Mouse (Mus musculus): ENCODE measurements around the gene Cep78.

Cep78 gene

GRCm38 (mm10) chr19:15973365-15973764, 11.4 kb downstream of the Cep78 start:
- no peak for DNase-seq (ENCODE audit: inconsistent ontology term)

DNA sequence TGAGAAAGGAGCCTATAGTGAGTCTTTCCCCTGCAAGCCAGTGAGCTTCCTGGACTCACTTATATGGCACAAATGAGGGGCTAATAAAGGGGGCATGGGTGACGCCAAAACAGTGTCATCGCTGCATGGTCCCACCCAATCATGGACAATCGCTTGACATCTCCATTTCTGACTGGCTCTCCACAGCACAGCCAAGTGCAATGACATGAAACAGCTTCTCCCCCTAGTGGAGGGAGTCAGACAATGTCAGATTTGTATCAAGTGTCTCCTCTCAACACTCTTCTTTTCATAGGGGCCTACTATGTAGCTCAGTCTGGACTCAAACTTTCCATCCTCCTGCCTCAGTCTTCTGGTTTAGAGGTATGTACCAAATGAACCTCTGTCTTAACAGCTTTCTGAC, 19.7 kb downstream of the Cep78 start:
- DNase-seq (ENCODE audit: inconsistent ontology term), result peak; percentile 43

DNA sequence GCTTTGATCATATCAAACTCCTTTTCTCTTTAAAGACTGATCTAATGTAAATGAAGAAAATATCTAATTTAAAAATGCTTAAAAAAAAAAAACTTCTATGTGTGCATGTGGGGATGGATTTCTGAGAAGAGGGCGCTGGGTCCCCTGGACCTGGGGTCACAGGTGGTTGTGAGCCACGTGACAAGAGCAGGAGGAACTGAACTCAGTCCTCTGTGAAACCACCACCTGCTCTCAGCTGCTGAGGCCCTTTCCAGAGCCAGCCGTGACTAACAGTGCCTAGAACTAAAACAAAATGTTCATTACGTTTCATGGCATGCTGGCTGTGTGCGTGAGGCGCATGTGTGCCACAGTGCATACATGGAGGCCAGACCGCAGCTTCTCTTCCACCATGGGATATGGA, 20.3 kb downstream of the Cep78 start:
- DNase-seq (ENCODE audit: inconsistent ontology term), result no peak

- DNase-seq (ENCODE audit: inconsistent ontology term), result no peak
Measured at GRCm38 (mm10) chr19:15963011-15963695, 21.6 kb downstream of the Cep78 start.

- DNase-seq (ENCODE audit: inconsistent ontology term), result no peak
Measured at GRCm38 (mm10) chr19:15962313-15962712, 22.5 kb downstream of the Cep78 start.

DNA sequence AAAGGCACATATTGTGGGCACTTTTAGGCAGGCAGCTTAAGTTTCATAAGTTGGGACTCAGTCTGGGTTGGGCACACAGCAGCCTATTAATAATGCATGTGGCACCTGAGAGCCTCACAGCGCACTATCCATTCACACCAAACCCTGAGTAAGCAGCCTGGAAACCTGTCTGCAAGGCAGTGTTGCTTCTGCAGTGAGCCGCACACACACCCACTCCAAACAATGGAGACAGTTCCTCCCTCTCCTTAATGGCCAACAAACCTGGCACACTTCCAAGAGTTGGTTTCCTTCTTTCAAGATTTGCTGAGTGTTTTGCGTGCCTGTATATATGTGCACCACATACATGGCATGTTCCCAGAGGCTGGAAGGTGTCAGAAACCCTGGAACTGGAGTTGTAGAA, 34.6 kb downstream of the Cep78 start:
- DNase-seq (ENCODE audit: inconsistent ontology term), result peak; percentile 2

- DNase-seq (ENCODE audit: inconsistent ontology term), result no peak
Measured at GRCm38 (mm10) chr19:15948867-15949266, 35.9 kb downstream of the Cep78 start.

- no peak for DNase-seq (ENCODE audit: inconsistent ontology term)
Measured at GRCm38 (mm10) chr19:15948426-15948825, 36.4 kb downstream of the Cep78 start.

DNA sequence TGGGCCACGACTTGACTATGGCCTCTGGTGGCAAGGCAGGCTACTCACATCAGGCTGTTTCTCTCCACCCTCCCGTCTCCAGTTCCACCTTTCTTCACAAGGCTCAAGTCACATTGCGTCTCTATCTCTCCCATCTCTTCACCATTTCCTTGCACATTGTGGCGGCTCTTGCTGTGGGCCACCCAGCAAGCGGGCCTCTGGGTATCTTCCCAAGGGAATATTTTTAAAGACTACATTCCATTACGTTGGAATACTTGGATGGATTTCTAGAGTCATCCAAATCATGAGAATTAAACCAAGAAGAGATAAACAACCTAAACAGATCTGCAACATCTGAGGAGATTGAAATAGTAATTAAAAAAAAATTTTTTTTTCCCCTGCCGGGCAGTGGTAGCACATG, 37.6 kb downstream of the Cep78 start, which contains the start of gene Psat1:
Psat1 (minus strand) TSS at position 101 of the 400 bp plus-strand sequence.
- DNase-seq (ENCODE audit: inconsistent ontology term), result no peak

DNA sequence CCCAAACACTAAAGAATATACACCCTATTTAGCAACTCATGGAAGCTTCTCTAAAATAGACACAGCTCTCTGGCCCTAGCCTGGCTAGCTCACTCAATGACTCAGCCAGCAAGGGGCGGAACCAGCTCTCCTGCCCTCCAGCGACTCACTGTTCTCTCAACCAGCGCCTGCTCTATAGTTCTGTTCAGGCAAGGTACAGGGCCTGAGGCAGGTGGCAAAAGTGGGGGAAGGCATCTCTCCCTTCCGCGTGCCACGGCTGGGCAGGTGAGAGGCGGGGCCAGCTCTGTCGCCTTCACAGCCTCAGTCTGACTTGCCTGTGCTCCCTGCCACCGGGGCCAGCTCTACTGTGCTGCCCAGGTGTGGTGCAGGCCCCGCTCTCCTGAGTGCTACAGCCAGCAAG, 38.1 kb downstream of the Cep78 start:
- DNase-seq (ENCODE audit: inconsistent ontology term), result peak; percentile 10

DNA sequence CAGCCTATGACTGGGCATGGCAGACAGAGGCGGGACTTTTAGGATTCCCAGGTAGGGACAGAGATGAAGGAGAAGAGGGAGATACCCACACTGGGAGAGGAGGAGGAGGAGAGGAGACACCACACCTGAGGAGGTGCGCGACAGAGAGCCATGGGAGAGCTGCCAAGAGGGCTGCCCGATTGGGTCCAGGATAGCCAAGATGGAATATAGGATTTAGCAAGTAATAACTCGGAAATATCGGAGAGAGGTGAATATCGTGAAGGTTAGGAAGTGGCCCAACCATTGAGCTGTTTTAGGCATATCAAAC, 41.7 kb downstream of the Cep78 start:
- no peak for DNase-seq (ENCODE audit: inconsistent ontology term)

GRCm38 (mm10) chr19:15942421-15943116, 42.2 kb downstream of the Cep78 start:
- no peak for DNase-seq (ENCODE audit: inconsistent ontology term)

DNA sequence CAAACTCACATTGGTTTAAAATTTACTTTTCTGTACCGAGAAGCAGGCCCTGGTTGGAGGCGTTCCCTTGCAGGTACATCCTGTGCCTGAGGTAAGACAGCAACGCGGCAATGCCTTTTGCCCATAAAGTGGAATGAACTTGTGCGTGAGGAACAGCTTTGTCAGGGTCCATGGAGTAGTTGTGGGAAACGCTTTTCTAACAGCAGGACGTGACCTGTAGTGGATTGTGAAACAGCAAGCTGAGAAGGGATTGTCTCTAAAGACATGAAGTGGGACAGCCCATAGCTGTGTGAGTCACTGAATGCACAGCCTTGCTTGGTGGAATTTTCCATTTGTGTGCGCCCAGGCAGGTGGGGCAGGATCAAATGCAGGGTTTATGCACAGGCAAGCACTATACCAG, 43.4 kb downstream of the Cep78 start:
- DNase-seq (ENCODE audit: inconsistent ontology term), result peak; percentile 20

- peak; percentile 94 for DNase-seq (ENCODE audit: inconsistent ontology term)
Measured at GRCm38 (mm10) chr19:15925719-15926045, 59.1 kb downstream of the Cep78 start.

DNA sequence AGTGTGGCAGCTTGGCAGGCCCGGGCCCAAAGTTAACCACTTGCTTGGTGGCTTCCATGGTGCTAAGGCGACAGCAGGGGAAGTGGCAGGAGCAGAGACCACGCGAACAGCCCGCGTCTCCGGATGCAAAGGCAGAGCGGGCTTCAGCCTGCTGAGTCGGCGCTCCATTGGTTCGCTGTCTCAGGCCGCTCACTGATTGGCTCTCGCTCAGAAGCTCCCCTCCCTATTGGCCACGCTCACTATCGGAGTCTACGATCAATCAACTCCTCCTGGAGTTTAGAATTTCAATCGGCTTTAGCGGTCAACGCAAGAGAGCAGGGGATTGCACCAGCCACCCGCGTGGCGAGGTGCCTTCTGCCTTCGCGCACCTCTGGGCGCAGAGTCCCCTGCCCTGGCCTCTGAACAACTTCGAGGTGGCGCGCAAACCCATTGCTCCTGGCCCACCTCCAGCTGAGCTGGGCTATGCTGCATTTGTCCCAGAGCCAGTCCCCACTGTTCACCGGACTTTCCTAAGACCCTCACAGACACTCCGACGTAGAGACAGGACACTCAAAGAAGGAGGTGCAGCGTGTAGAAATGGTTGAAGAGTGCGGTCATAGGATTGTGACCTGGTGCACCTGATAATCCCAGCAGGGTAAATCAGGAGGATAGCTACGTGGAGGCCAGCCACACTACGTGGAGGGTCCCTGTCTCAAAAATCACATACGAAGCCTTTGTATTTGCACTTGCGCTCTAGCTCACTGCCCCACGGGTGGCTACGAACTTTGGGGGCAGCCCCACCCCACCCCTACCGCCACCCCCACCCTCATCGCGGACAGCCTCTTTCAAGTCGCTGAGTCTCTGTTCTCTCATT, 59.7 kb downstream of the Cep78 start:
- DNase-seq (ENCODE audit: inconsistent ontology term), result peak; percentile 92

DNA sequence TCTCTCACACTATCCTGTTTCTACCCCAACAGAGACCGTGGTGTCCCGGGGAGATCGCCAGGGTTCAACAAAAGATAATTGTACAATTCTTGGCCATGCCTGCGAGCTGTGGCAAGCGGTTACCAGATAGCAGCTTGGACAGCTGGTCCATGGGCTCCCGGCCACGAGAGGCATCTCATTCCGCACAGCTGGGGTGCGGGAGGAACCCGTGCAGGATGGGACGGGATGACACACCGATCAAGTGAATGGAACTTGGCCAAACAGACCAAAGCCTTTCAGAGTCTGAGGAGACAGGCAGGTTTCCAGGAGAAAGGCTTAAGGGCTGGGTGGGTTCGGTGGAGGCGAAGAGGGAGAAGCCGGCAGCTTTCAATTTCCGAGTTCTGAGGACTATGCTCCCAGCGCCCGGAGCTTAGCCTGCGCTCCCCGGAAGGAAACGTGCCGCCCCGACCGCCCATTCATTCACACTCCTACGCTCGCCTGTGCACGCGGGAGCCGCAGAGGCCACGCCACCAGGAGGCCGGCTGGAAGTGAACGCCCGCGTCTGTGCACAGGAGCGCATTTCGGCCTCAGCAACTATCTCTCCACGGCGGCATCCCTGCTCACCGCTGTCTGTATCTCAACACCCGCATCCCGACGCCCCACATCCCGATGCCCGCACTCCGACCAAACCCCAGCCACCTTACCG, 60.5 kb downstream of the Cep78 start:
- peak; percentile 93 for DNase-seq (ENCODE audit: inconsistent ontology term)

- DNase-seq (ENCODE audit: inconsistent ontology term), result peak; percentile 91
Measured at GRCm38 (mm10) chr19:15923426-15923825, 61.4 kb downstream of the Cep78 start.

DNA sequence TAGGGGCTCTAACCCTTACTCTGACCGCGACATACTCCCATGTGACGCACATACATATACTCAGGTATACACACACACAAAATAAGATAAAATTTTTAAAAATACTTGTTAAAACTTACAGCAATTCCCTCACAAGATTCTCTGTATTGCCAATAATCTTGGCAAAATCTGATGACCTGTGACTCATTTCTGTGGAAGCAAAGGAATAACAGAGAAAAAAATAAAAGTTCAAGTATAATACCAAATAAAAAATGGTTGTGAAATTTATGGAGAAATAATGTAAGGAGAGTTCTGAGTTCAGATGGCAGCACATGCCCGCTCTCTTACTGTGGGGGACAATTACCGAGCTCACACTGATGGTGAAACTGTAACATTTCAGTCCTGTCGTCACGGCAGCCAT, 65.5 kb downstream of the Cep78 start:
- DNase-seq (ENCODE audit: inconsistent ontology term), result no peak

DNA sequence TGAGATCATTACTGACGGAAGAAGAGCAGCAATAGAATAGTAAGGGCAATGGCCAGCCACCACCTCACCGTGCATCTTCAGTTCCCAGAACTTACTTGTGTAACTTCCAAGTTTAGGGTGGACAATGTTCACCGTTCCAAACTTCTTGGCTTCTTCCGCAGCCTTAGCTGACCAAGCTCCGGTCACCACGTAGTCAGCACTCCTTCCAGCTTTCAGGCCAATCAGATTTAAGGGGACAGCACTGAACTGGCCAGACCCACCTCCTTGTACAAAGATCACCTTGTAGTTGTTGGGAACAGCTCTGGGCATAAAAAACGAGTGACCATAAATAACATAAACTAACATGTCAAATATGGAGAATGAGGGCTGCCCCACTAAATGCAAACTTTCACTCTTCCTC, 66.7 kb downstream of the Cep78 start:
- no peak for DNase-seq (ENCODE audit: inconsistent ontology term)

- DNase-seq (ENCODE audit: inconsistent ontology term), result no peak
Measured at GRCm38 (mm10) chr19:15913249-15913997, 71.4 kb downstream of the Cep78 start.

- DNase-seq (ENCODE audit: inconsistent ontology term), result no peak
Measured at GRCm38 (mm10) chr19:15911441-15911840, 73.3 kb downstream of the Cep78 start.

Data from Muller cell, postnatal 12 days (primary cell).